In genomic region chr1:169880181-169880580, GRCm38 (mm10) we compare ENCODE assay signal across 26 mouse cellular contexts. TPM values are rescaled to one million over a fixed set of nuclear protein-coding genes. Genes with fewer than 3 reads are reported as not detected.
DNase-seq lines count a peak whose midpoint lies in the region; ATAC-seq and TF ChIP-seq lines count a peak whose summit lies in the region.
"Had no signal": no experiment of that assay in that cellular context is flagged by ENCODE, and none has a peak within 500 bp of the region (broad histone marks: within the 10 kb centered on the region; RNA-seq: fewer than 3 reads in every experiment).

No protein-coding gene starts in this region.

- in situ Hi-C loops in CH12.LX (cut with MboI; ENCODE audit: low pct_ligation_motif_present, low pct_unique_long_range_greater_than_20kb, low sequenced_read_pairs) (no loop called here), ES-E14 (cut with MboI; ENCODE audit: low sequenced_read_pairs in 2 of 2, unreplicated experiment in 2 of 2) (no loop called here)

- no peak overlapping the region for H3K4me3 ChIP-seq in CH12.LX (replicated peaks in 1 of 3; ENCODE audit: low read depth in 2 of 3, low read length in 2 of 3, poor library complexity in 1 of 3)
- H3K4me3 ChIP-seq in ES-E14 (ENCODE audit: insufficient read depth in 1 of 2, low read depth in 1 of 2, low read length in 2 of 2, poor library complexity in 1 of 2, severe bottlenecking in 1 of 2), result no peak overlapping the region
- no peak overlapping the region for H3K4me3 ChIP-seq in MEL (ENCODE audit: control insufficient read depth in 1 of 2, insufficient read depth in 1 of 2, low read depth in 2 of 2, low read length in 2 of 2)
- no peak overlapping the region for H3K4me3 ChIP-seq in intestine, embryonic 15.5 days (replicated peaks)

- H3K79me2 ChIP-seq in CH12.LX (replicated peaks; ENCODE audit: control insufficient read depth, extremely low read depth, insufficient read depth, poor library complexity, severe bottlenecking) (no peaks in the 10 kb centered on the region), MEL (ENCODE audit: control insufficient read depth, insufficient read depth, low read length, poor library complexity) (no peaks in the 10 kb centered on the region)

- H3K9me3 ChIP-seq in CH12.LX (replicated peaks; ENCODE audit: low read length) (no peaks in the 10 kb centered on the region), ES-E14 (ENCODE audit: control insufficient read depth, insufficient read depth, low read depth, low read length) (no peaks in the 10 kb centered on the region), MEL (replicated peaks; ENCODE audit: insufficient read depth, low read length) (no peaks in the 10 kb centered on the region)
- no peaks in the 10 kb centered on the region for H3K9me3 ChIP-seq in intestine, embryonic 15.5 days
- H3K9me3 ChIP-seq: G1E had no signal

- no peak for DNase-seq in CH12.LX (ENCODE audit: extremely low read depth)
- DNase-seq in ES-E14 (ENCODE audit: low read depth, low spot score), result no peak
- DNase-seq in MEL (ENCODE audit: low read depth, low spot score), result no peak
- DNase-seq in Muller cell, postnatal 12 days (ENCODE audit: inconsistent ontology term), result peak; percentile 27
- no peak for DNase-seq in adrenal gland, adult 2 months
- DNase-seq in kidney, postnatal 10 days, result no peak
- DNase-seq: adrenal gland, adult 8-10 months; adrenal gland, postnatal 10 days; adrenal gland, postnatal 14 days; adrenal gland, postnatal 25 days; adrenal gland, postnatal 36 days; B cell, adult 2 months; cerebellum, adult 11 months; cerebellum, adult 11-12 months; cerebellum, adult 18-20 months; cerebellum, adult 2 months; cerebellum, adult 8-10 months; cerebellum, adult 9-10 months; cerebellum, adult 9-11 months had no signal

- H3K4me1 ChIP-seq in CH12.LX (ENCODE audit: control insufficient read depth in 1 of 2, insufficient read depth in 2 of 2) (peaks cover 0 to 2% of the 10 kb centered on the region in 2 experiments; a peak in 1 of 4 replicates), ES-E14 (ENCODE audit: control insufficient read depth in 2 of 2, insufficient read depth in 2 of 2, low read length in 2 of 2, poor library complexity in 1 of 2) (no peaks in the 10 kb centered on the region), MEL (ENCODE audit: control insufficient read depth in 1 of 2, insufficient read depth in 2 of 2, low read length in 2 of 2) (no peaks in the 10 kb centered on the region)
- H3K4me1 ChIP-seq in intestine, embryonic 15.5 days (replicated peaks), result no peaks in the 10 kb centered on the region

- TF ChIP-seq EP300 in CH12.LX (IDR thresholded peaks at IDR 0.05; ENCODE audit: low read length), result no peak
- no peak for TF ChIP-seq EP300 in MEL (IDR thresholded peaks at IDR 0.05; ENCODE audit: low read depth in 1 of 2, low read length in 2 of 2)

- peaks cover 5% of the 10 kb centered on the region for H3K27me3 ChIP-seq in CH12.LX (replicated peaks)
- H3K27me3 ChIP-seq in MEL (ENCODE audit: control insufficient read depth in 1 of 2, insufficient read depth in 2 of 2, low read length in 2 of 2), result no peaks in the 10 kb centered on the region
- H3K27me3 ChIP-seq in intestine, embryonic 15.5 days (replicated peaks), result no peaks in the 10 kb centered on the region

- TF ChIP-seq POLR2A in CH12.LX (IDR thresholded peaks at IDR 0.05; ENCODE audit: low read depth, low read length) (no peak), MEL (IDR thresholded peaks at IDR 0.05; ENCODE audit: control insufficient read depth in 1 of 2, insufficient read depth in 1 of 2, low read depth in 1 of 2, low read length in 2 of 2, poor library complexity in 1 of 2) (no peak)

- TF ChIP-seq CTCF in CH12.LX (conservative IDR thresholded peaks at IDR 0.05 in 1 of 2, IDR thresholded peaks at IDR 0.05 in 1 of 2; ENCODE audit: low read depth in 2 of 2, low read length in 2 of 2), result no peak
- no peak for TF ChIP-seq CTCF in MEL (IDR thresholded peaks at IDR 0.05 in 2 of 3, conservative IDR thresholded peaks at IDR 0.05 in 1 of 3; ENCODE audit: control insufficient read depth in 1 of 3, insufficient read depth in 1 of 3, low read depth in 2 of 3, low read length in 3 of 3, poor library complexity in 1 of 3, severe bottlenecking in 1 of 3)

- TF ChIP-seq RAD21 in CH12.LX (IDR thresholded peaks at IDR 0.05; ENCODE audit: low read depth, low read length), result no peak
- no peak for TF ChIP-seq RAD21 in MEL (IDR thresholded peaks at IDR 0.05; ENCODE audit: low read depth, low read length)

- H3K9ac ChIP-seq in CH12.LX (ENCODE audit: insufficient read depth, low read depth) (no peak overlapping the region), ES-E14 (ENCODE audit: insufficient read depth, low read depth, low read length, poor library complexity, severe bottlenecking) (no peak overlapping the region), MEL (ENCODE audit: control insufficient read depth, low read depth, low read length, poor library complexity, severe bottlenecking) (no peak overlapping the region)
- no peak overlapping the region for H3K9ac ChIP-seq in intestine, embryonic 15.5 days

- dilution Hi-C loops in CH12.LX (cut with MboI; ENCODE audit: extremely low pct_ligation_motif_present, extremely low pct_unique_long_range_greater_than_20kb, low sequenced_read_pairs), result no loop called here

- no peak overlapping the region for H3K4me2 ChIP-seq in CH12.LX (ENCODE audit: insufficient read depth, low read depth, poor library complexity, severe bottlenecking)
- H3K4me2 ChIP-seq in intestine, embryonic 15.5 days (replicated peaks), result no peak overlapping the region

- WGBS in intestine, embryonic 15.5 days, result 84% methylated on average over 5 of the region's 5 CpGs

- H3K27ac ChIP-seq in CH12.LX (ENCODE audit: insufficient read depth, low read depth) (no peak overlapping the region), ES-E14 (ENCODE audit: insufficient read depth, low read depth, low read length, poor library complexity, severe bottlenecking) (no peak overlapping the region), MEL (ENCODE audit: control insufficient read depth, low read depth, low read length) (no peak overlapping the region)
- H3K27ac ChIP-seq in intestine, embryonic 15.5 days, result no peak overlapping the region

- H3K36me3 ChIP-seq in CH12.LX (replicated peaks in 1 of 2; ENCODE audit: control insufficient read depth in 1 of 2, insufficient read depth in 1 of 2, low read length in 1 of 2) (no peaks in the 10 kb centered on the region), ES-E14 (ENCODE audit: control insufficient read depth, insufficient read depth, low read length, poor library complexity, severe bottlenecking) (no peaks in the 10 kb centered on the region), MEL (ENCODE audit: control insufficient read depth in 1 of 2, insufficient read depth in 2 of 2, low read length in 2 of 2) (no peaks in the 10 kb centered on the region)
- H3K36me3 ChIP-seq in intestine, embryonic 15.5 days, result no peaks in the 10 kb centered on the region
- H3K36me3 ChIP-seq: G1E had no signal

- ATAC-seq in intestine, embryonic 15.5 days, result no peak
- no peak for ATAC-seq in erythroid progenitor cell, adult 5-6 weeks (replicated peaks; ENCODE audit: low FRiP score, poor library complexity, severe bottlenecking)
- ATAC-seq: activated CD4-positive, CD25-positive, alpha-beta regulatory T cell, adult 4 months; CD4-positive, CD25-positive, alpha-beta regulatory T cell, adult 4 months; Patski had no signal

TF ChIP-seq in CH12.LX, 34 proteins besides CTCF, POLR2A, EP300 and RAD21:
- TF ChIP-seq ZNF384 (IDR thresholded peaks at IDR 0.05; ENCODE audit: low read depth, low read length), result peak; percentile 75
- no peak for TF ChIP-seq NRF1 (IDR thresholded peaks at IDR 0.05; ENCODE audit: low read depth, low read length)

TF ChIP-seq in ES-E14, 5 proteins besides CTCF, POLR2A, EP300 and RAD21:
- TF ChIP-seq ZC3H11A (IDR thresholded peaks at IDR 0.05; ENCODE audit: borderline replicate concordance, low read depth, low read length) (no peak), MAFK (IDR thresholded peaks at IDR 0.05; ENCODE audit: insufficient read depth, low read depth, low read length) (no peak), ZNF384 (IDR thresholded peaks at IDR 0.05; ENCODE audit: low read depth, low read length) (0 out of 2 replicates have a peak, but pooled peaks have one; percentile 19)

TF ChIP-seq in MEL, 35 proteins besides CTCF, POLR2A, EP300 and RAD21:
- TF ChIP-seq ELF1 (IDR thresholded peaks at IDR 0.05; ENCODE audit: low read depth, low read length) (no peak), ZNF384 (IDR thresholded peaks at IDR 0.05; ENCODE audit: low read depth, low read length) (peak; percentile 64; the same call in 1 of the 2 replicates)
TF ChIP-seq in MEL: peak in this region for 1.

RNA-seq across cellular contexts. Expression of gene Ccdc190, which starts 48.3 kb away (rescaled TPM):
- total RNA-seq in CH12.LX (2012; rRNA removed) (not detected in 2 replicates), CH12.LX (2014; rRNA removed) (not detected in 2 replicates), ES-E14 (2012; rRNA removed) (0.40 and 0.63 TPM in 2 replicates), MEL (2012; rRNA removed) (not detected in 2 replicates)
- polyA plus RNA-seq in CH12.LX (2012; ENCODE audit: insufficient read length, low read depth) (not detected in 2 replicates), MEL (2012; ENCODE audit: insufficient read depth in 1 of 2, insufficient read length in 2 of 2, low read depth in 1 of 2, low replicate concordance in 2 of 2, missing spikeins in 1 of 2) (not detected)
- under 1 TPM; 0.38 to 0.40 TPM for total RNA-seq in adrenal gland, adult 2 months (2021)
- not detected in 2 replicates for polyA plus RNA-seq in adrenal gland, adult 2 months (2012; rRNA removed)
- 0.14 TPM in 1 of 2 replicates, not detected in the other for polyA plus RNA-seq in intestine, embryonic 15.5 days (2015; fragmentation: Nextera tagmentation; extraction: Ambion mirVana)
- total RNA-seq in erythroid progenitor cell, adult 5-6 weeks (2015; ENCODE audit: low replicate concordance), result not detected in 2 replicates
- total RNA-seq in erythroid progenitor cell, adult 5-6 weeks (2017; ENCODE audit: low replicate concordance), result not detected in 2 replicates
- total RNA-seq: adrenal gland, postnatal 10 days; adrenal gland, postnatal 14 days; G1E had no signal
- polyA plus RNA-seq: activated CD4-positive, CD25-positive, alpha-beta regulatory T cell, adult 4 months; C2C12; CD4-positive, CD25-positive, alpha-beta regulatory T cell, adult 4 months; G1E had no signal

Comparison
In these comparisons a context has a peak if more than half of its experiments do, and no peak if none do; other contexts are left out.
1. Of the 35 proteins assayed by ChIP-seq in both MEL and CH12.LX: peak only in MEL: none; only in CH12.LX: none; in both: ZNF384; in neither: 34.